Mouse (Mus musculus): ENCODE measurements around the gene Tmem37.

GRCm38 (mm10) chr1:120034793-120035192 lies 39.1 kb downstream of the Tmem37 start:
- no peak for TF ChIP-seq CTCF (IDR thresholded peaks at IDR 0.05; ENCODE audit: insufficient read depth, low read length)
- TF ChIP-seq POLR2A (IDR thresholded peaks at IDR 0.05; ENCODE audit: borderline replicate concordance, extremely low read depth, low read depth, low read length), result no peak
